Mouse (Mus musculus) hindbrain, embryonic 15.5 days (tissue): ENCODE data around the gene 6030458C11Rik. TPM values are rescaled to one million over a fixed set of nuclear protein-coding genes. Genes with fewer than 3 reads are reported as not detected.

Experiments
- ATAC-seq: fragments of 200-750 bp; cut with Nextera tagmentation; 2 replicates; pipeline ENCODE4 v1.8.0; 2017; ENCODE audit warnings: low read depth, moderate number of reproducible peaks, moderate TSS enrichment; ENCODE audit not compliant: low FRiP score
- H3K27ac ChIP-seq: fragments of 300-500 bp; sonication (generic); replicated peaks from 2 replicates; pipeline ENCODE4 v1.5.1; 2015; ENCODE audit warnings: mild to moderate bottlenecking, inconsistent platforms
- H3K27me3 ChIP-seq: fragments of 300-500 bp; sonication (generic); 2 replicates; pipeline ENCODE4 v1.6.1; 2015; ENCODE audit warnings: control low read depth, inconsistent platforms
- H3K36me3 ChIP-seq: fragments of 300-500 bp; sonication (generic); 2 replicates; pipeline ENCODE4 v1.6.1; 2015; ENCODE audit warnings: control low read depth, inconsistent platforms
- H3K4me1 ChIP-seq: fragments of 300-500 bp; sonication (generic); replicated peaks from 2 replicates; pipeline ENCODE4 v1.6.1; 2015; ENCODE audit warnings: control low read depth, inconsistent platforms
- H3K4me2 ChIP-seq: fragments of 300-500 bp; sonication (generic); 2 replicates; pipeline ENCODE4 v1.6.1; 2015; ENCODE audit warnings: moderate library complexity, mild to moderate bottlenecking, inconsistent platforms
- H3K4me3 ChIP-seq: fragments of 300-500 bp; sonication (generic); 2 replicates; pipeline ENCODE4 v1.5.1; 2015; ENCODE audit warnings: mild to moderate bottlenecking, inconsistent platforms
- H3K9ac ChIP-seq: fragments of 300-500 bp; sonication (generic); 2 replicates; pipeline ENCODE4 v1.6.1; 2015; ENCODE audit warnings: inconsistent platforms
- H3K9me3 ChIP-seq: fragments of 300-500 bp; sonication (generic); 2 replicates; pipeline ENCODE4 v1.6.1; 2016; ENCODE audit warnings: control low read depth, inconsistent platforms
- WGBS: fragments of 180-500 bp; shearing (Covaris S2); methylation state at CpG from one replicate; pipeline ENCODE4 v1.1.7; 2015; 5-methylcytosine and 5-hydroxymethylcytosine counted together
- microRNA-seq: library from miRNA; unstranded; fragments of <30 nt; microRNA quantifications from one replicate; pipeline ENCODE4, GENCODE M21; 2016
- polyA plus RNA-seq: library from polyadenylated mRNA; unstranded; fragments of >200 nt; fragmentation: Nextera tagmentation; extraction: Ambion mirVana; gene quantifications from 2 replicates; pipeline ENCODE4 v1.2.1, GENCODE M21; 2015

The 6030458C11Rik gene
- polyA plus RNA-seq, 1 experiment from 2014 or later, result 34.4 TPM

- 92% methylated on average over 6 of the region's 6 CpGs for WGBS
- Histone ChIP-seq H3K27me3 (no peaks in the 10 kb centered on the region), H3K9me3 (no peaks in the 10 kb centered on the region), H3K4me2 (no peak overlapping the region), H3K36me3 (no peaks in the 10 kb centered on the region), H3K4me1 (no peaks in the 10 kb centered on the region), H3K9ac (no peak overlapping the region), H3K4me3 (no peak overlapping the region), H3K27ac (no peak overlapping the region)
- no peak for ATAC-seq
Observed at GRCm38 (mm10) chr15:12781296-12781695, 43.2 kb downstream of the 6030458C11Rik start.

GRCm38 (mm10) chr15:12774149-12774753 is 50.2 kb downstream of the 6030458C11Rik start:
- ATAC-seq, result no peak
- 50% methylated on average over 11 of the region's 11 CpGs for WGBS
- H3K27me3 ChIP-seq, result no peaks in the 10 kb centered on the region
- no peak overlapping the region for H3K4me2 ChIP-seq
- no peaks in the 10 kb centered on the region for H3K36me3 ChIP-seq
- no peak overlapping the region for H3K27ac ChIP-seq
- no peak overlapping the region for H3K9ac ChIP-seq
- H3K4me3 ChIP-seq, result no peak overlapping the region
- H3K9me3 ChIP-seq, result no peaks in the 10 kb centered on the region
- 0 out of 2 replicates have a peak, but pooled peaks cover 5% of the 10 kb centered on the region for H3K4me1 ChIP-seq

- H3K36me3 ChIP-seq, result no peaks in the 10 kb centered on the region
- no peak overlapping the region for H3K4me3 ChIP-seq
- WGBS, result 71% methylated on average over 7 of the region's 7 CpGs
- 0 out of 2 replicates have a peak, but pooled peaks cover 5% of the 10 kb centered on the region for H3K4me1 ChIP-seq
- ATAC-seq, result no peak
- H3K9ac ChIP-seq, result no peak overlapping the region
- H3K27ac ChIP-seq, result no peak overlapping the region
- no peaks in the 10 kb centered on the region for H3K9me3 ChIP-seq
- H3K4me2 ChIP-seq, result no peak overlapping the region
- no peaks in the 10 kb centered on the region for H3K27me3 ChIP-seq
Observed at GRCm38 (mm10) chr15:12770958-12771357, 53.5 kb downstream of the 6030458C11Rik start.

GRCm38 (mm10) chr15:12766848-12767247 is 57.6 kb downstream of the 6030458C11Rik start:
- H3K27ac ChIP-seq, result no peak overlapping the region
- no peak for ATAC-seq
- H3K9ac ChIP-seq, result no peak overlapping the region
- 83% methylated on average over 4 of the region's 4 CpGs for WGBS
- no peaks in the 10 kb centered on the region for H3K4me1 ChIP-seq
- H3K36me3 ChIP-seq, result no peaks in the 10 kb centered on the region
- H3K4me2 ChIP-seq, result no peak overlapping the region
- no peaks in the 10 kb centered on the region for H3K9me3 ChIP-seq
- H3K27me3 ChIP-seq, result no peaks in the 10 kb centered on the region
- no peak overlapping the region for H3K4me3 ChIP-seq

- H3K9me3 ChIP-seq, result no peaks in the 10 kb centered on the region
- H3K4me2 ChIP-seq, result no peak overlapping the region
- no peak for ATAC-seq
- H3K4me3 ChIP-seq, result no peak overlapping the region
- 69% methylated on average over 10 of the region's 10 CpGs for WGBS
- H3K27ac ChIP-seq, result no peak overlapping the region
- H3K9ac ChIP-seq, result no peak overlapping the region
- H3K4me1 ChIP-seq, result no peaks in the 10 kb centered on the region
- H3K36me3 ChIP-seq, result no peaks in the 10 kb centered on the region
- H3K27me3 ChIP-seq, result no peaks in the 10 kb centered on the region
Observed at GRCm38 (mm10) chr15:12763147-12763546, 61.3 kb downstream of the 6030458C11Rik start.

- Histone ChIP-seq H3K9me3 (no peaks in the 10 kb centered on the region), H3K4me1 (no peaks in the 10 kb centered on the region), H3K9ac (no peak overlapping the region), H3K36me3 (no peaks in the 10 kb centered on the region), H3K27me3 (no peaks in the 10 kb centered on the region), H3K4me2 (no peak overlapping the region), H3K4me3 (no peak overlapping the region), H3K27ac (no peak overlapping the region)
- ATAC-seq, result no peak
- WGBS, result 67% methylated on average over 11 of the region's 11 CpGs
Observed at GRCm38 (mm10) chr15:12762258-12762913, 62.1 kb downstream of the 6030458C11Rik start.

- Histone ChIP-seq H3K4me1 (no peaks in the 10 kb centered on the region), H3K4me3 (no peak overlapping the region), H3K36me3 (no peaks in the 10 kb centered on the region), H3K9ac (no peak overlapping the region), H3K9me3 (no peaks in the 10 kb centered on the region), H3K4me2 (no peak overlapping the region), H3K27me3 (no peaks in the 10 kb centered on the region), H3K27ac (no peak overlapping the region)
- ATAC-seq, result no peak
- 75% methylated on average over 6 of the region's 6 CpGs for WGBS
Observed at GRCm38 (mm10) chr15:12760747-12761146, 63.7 kb downstream of the 6030458C11Rik start.

GRCm38 (mm10) chr15:12758461-12758860 is 66.0 kb downstream of the 6030458C11Rik start:
- no peak overlapping the region for H3K4me3 ChIP-seq
- H3K9ac ChIP-seq, result no peak overlapping the region
- no peaks in the 10 kb centered on the region for H3K9me3 ChIP-seq
- H3K27ac ChIP-seq, result no peak overlapping the region
- no peak overlapping the region for H3K4me2 ChIP-seq
- no peaks in the 10 kb centered on the region for H3K36me3 ChIP-seq
- ATAC-seq, result no peak
- WGBS, result 45% methylated on average over 5 of the region's 5 CpGs
- no peaks in the 10 kb centered on the region for H3K4me1 ChIP-seq
- H3K27me3 ChIP-seq, result no peaks in the 10 kb centered on the region

Small RNAs within 50 kb of the gene (microRNA-seq; reads per million reads assigned to microRNA genes)
- gene Gm47288, result not detected

Other genes with a start within 250 kb of the 6030458C11Rik start
- 16.8 and 16.9 TPM in 2 replicates for gene Pdzd2, start 84.7 kb downstream of the 6030458C11Rik start, polyA plus RNA-seq
- 47.2 and 51.4 TPM in 2 replicates for gene Drosha, start 166 bp upstream of the 6030458C11Rik start, polyA plus RNA-seq